Mouse (Mus musculus): ENCODE measurements at regions not wholly inside any gene's neighbourhood (a gene's known extent, or its start where the extent isn't known, plus 50 kb on each side); places are given as distances from the start of the nearest gene placed in this dataset.
"Not testable (repeated sequence)": the region's sequence is repeated elsewhere in the genome, so short reads cannot be mapped to it uniquely, and the experiment has no call there.

DNA sequence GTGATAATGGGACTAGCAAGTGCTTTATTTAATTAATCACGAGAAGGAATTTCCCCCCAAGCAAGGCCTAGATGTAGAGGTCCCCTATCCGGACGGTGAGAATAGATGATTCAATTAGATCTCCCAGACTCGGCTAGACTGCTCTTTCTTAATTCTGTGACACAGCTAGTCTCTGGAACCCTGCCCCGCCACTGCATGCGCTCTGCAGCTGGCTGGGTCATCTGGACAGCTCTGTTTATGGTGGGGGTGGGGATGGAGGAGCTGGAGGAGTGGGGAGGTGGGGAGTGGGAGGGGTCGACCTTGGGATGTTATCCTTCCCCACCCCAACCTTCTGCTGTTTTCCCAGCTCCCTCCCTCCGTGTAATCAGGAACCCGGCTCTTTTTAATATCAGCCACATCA, 147.5 kb upstream of the Sfswap start:
- DNase-seq (ENCODE audit: low read depth) = no peak

DNA sequence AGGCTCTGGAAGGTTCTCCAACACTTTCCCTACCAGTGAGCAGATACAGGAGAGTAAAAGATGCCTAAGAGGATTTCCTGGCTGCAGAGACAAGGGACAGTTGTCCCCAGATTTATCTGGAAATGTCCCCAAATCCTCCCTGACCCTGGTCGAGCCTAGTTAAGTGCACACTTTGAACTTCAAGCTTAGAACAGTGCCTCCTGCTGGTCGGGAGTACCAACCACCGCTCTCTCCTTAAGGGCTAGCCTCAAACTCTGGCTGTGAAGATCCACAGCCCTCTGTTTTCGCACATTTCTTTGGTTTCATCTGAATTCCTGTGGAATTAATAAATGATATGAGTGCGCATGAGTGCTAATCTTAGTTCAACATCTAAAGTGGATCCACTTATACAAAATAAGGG, 146.1 kb upstream of the Sfswap start:
- DNase-seq (ENCODE audit: low read depth) = no peak

DNA sequence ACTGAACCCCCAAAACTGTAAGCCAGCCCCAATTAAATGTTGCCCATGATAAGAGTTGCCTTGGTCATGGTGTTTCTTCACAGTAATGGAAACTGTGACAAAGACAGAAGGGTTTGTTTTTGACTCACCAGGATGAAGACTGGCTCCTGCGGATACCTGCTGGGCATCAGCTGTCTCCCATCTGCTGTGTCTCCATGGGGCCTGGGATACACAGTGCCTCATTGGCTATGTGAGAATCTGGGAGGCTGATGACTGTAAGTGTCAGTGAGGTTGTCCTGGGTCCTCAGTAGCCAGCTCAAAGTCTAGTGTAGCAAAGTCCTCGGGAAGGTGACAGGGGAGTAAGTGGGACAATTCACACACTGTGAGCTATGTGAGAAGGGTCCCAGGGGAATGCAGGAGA, 139.5 kb upstream of the Sfswap start:
- DNase-seq (ENCODE audit: low read depth) = no peak

DNA sequence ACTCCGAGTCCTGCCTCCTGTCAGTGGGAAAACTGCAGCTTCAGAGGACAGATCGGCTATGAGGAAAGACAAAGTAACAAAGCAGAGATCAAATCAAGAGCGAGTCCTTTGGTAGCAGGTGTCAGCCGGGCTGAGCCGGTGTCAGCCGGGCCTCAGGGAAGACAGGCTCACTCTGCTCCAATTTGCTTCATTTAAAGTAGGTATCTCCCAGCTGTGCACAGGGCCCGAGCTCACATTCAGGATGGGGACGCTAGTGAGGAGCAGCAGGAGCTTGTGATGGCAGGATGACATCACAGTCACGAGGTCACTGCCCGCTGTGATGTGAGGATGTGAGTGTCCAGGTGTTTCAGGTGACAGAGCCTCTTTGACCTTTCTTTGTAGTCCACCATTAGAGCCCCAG, 137.8 kb upstream of the Sfswap start:
- no peak for DNase-seq (ENCODE audit: low read depth)

GRCm38 (mm10) chr5:129365026-129365425, 136.0 kb upstream of the Sfswap start:
- no peak for DNase-seq (ENCODE audit: low read depth)

GRCm38 (mm10) chr5:129367266-129367665, 133.8 kb upstream of the Sfswap start:
- DNase-seq (ENCODE audit: low read depth) = no peak

- DNase-seq (ENCODE audit: low read depth) = no peak
Observed at GRCm38 (mm10) chr5:129380861-129381260, 120.2 kb upstream of the Sfswap start.

GRCm38 (mm10) chr5:129384976-129385375, 116.0 kb upstream of the Sfswap start:
- no peak for DNase-seq (ENCODE audit: low read depth)

DNA sequence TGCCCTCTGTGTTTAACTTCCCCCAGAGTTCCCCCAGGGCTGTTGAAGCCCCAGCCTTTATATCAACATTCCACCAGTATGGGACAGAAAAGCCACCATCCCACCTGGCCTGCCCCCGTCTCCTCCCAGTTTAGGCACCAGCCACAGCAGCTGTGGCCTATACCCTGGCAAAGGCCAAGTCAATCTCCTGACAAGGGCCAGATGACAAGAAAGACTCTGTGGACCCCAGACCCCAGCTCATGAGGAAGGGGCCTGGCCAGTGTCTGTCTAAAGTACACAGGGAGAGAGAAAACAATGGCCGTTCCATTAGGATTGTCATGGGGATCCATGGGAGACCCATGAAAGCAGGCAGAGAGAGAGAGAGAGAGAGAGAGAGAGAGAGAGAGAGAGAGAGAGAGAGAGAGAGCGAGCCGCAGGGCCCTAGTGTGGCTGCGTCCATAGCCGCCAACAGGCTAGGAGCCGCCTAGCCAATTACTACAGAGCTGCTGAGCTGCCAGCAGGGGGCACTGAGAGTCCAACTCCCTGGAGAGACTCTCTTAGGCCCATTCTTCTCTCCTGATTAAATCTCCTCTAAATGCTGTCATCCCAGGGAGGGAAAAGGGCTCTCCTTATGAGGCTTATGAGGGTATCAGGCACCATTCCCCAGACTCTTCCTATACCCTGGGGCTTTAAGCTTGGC, 114.9 kb upstream of the Sfswap start:
- not testable (repeated sequence) for DNase-seq (ENCODE audit: low read depth)

- DNase-seq (ENCODE audit: low read depth) = not testable (repeated sequence)
Observed at GRCm38 (mm10) chr5:129386671-129387070, 114.3 kb upstream of the Sfswap start.

- no peak for DNase-seq (ENCODE audit: low read depth)
Observed at GRCm38 (mm10) chr5:129387301-129387700, 113.7 kb upstream of the Sfswap start.

- DNase-seq (ENCODE audit: low read depth) = no peak
Observed at GRCm38 (mm10) chr5:129390921-129391371, 110.1 kb upstream of the Sfswap start.

GRCm38 (mm10) chr5:129393150-129393549, 107.9 kb upstream of the Sfswap start:
- no peak for DNase-seq (ENCODE audit: low read depth)

DNA sequence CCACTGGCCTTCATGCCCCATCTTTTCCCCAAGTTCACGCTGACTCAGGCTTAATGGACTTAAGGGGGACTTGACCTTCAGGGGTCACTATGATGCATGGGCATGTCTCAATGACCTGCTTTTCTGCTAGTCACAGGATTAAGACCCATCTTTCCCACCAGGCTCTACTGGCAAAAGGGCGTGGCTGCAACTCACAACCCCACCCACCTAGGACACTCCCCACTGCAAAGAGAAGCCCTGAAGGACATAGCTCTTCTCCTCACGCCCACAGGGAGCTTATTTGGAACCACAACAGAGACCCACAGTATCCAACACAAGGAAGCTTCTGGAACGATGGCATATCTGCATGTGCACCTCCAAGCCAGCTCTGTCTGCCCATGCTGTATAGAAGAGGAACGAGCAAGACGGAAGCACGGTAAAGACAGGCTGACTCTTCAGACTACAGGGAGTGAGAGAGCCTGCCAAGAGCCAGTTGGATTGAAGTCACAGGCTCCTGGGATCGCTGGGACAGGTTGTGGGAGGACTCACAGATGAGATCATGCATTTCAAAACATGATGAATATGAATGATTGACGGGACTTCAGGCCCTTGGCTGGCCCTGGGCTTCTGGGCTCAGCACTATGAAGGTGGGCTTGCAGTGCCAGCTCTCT, 107.3 kb upstream of the Sfswap start:
- no peak for DNase-seq (ENCODE audit: low read depth)

DNA sequence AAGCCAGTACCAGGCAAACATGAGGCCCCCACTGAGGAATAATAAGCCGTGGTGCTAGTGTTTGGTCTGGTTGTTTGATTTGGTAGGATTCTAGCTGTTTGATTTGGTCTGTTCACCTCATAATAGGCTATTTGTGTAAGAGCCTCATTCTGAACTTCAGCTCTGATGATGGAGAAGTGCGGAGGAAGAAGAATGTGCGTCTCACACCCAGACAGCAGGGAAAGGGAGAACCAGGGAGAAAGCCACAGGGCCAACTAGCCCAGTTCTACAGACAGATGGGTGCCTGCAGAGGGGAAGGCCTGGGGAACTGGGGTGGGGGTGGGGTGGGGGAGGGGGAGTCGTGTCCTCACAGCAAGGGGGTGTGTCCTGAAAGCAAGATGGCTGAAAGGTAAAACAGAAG, 106.6 kb upstream of the Sfswap start:
- DNase-seq (ENCODE audit: low read depth) = no peak

GRCm38 (mm10) chr5:129397311-129397710, 103.7 kb upstream of the Sfswap start:
- DNase-seq (ENCODE audit: low read depth) = no peak

- DNase-seq (ENCODE audit: low read depth) = no peak
Observed at GRCm38 (mm10) chr5:129406259-129406658, 94.8 kb upstream of the Sfswap start.

GRCm38 (mm10) chr5:129409440-129410004, 91.5 kb upstream of the Sfswap start:
- no peak for DNase-seq (ENCODE audit: low read depth)

DNA sequence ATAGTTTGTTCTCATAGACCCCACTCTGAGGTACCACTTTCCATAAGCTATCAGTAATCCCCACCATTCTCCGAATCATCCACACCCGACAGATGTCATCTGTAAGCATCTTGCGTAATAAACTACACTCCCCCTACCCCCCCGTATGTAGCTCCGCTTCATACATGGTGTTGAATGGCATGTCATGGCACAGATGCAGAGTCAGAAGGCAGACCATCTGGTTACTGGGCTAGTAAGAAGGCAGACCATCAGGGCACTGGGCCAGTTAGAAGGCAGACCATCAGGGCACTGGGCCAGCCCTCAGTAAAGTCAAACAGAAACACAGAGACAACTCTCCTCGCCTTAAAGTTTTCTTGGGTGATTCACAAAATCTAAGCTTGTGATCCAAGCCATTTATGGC, 88.9 kb upstream of the Sfswap start:
- DNase-seq (ENCODE audit: low read depth) = no peak

DNA sequence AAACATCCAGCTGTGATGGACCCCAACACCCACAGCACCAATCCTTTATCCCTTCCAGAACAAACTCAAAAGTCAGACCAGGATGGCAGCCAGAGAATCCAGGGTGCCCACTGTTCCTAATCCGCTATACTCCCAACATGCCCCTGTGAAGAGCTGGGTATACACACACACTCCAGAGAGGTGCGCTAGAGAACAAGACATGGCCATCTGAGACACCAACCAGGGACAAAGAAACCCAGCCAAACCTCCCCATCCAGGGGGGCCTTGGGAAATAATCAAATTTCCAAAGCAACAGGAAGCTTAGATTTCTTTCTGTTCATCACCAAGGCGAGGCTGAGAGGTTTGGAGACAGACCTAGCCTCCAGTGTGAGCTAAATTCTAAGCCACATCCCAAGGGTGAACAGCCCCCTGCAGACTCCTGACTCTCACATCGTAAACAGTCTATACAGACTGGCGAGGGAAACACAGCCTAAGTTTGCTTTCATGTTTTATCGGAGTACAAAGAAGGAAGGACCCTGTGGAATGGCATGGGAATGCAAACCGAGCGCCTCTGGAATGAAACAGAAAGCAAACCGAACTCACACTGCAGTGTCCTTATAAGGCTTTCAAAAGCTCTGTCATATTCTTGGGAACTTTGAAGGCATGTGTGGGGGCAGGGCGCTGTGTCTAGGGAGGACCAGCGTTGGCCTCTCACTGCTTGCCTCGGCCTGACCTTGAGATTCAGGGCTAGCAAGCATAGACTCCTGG, 85.9 kb upstream of the Sfswap start:
- DNase-seq (ENCODE audit: low read depth) = no peak

GRCm38 (mm10) chr5:129416425-129416824, 84.6 kb upstream of the Sfswap start:
- no peak for DNase-seq (ENCODE audit: low read depth)

- no peak for DNase-seq (ENCODE audit: low read depth)
Observed at GRCm38 (mm10) chr5:129417516-129417915, 83.5 kb upstream of the Sfswap start.

- no peak for DNase-seq (ENCODE audit: low read depth)
Observed at GRCm38 (mm10) chr5:129420981-129421380, 80.0 kb upstream of the Sfswap start.

Data from c-Kit-positive CD71-positive TER-119-negative erythroid progenitor cells, embryonic 14.5 days (primary cell).